Mouse (Mus musculus): ENCODE data around the gene Rpl14.

DNA sequence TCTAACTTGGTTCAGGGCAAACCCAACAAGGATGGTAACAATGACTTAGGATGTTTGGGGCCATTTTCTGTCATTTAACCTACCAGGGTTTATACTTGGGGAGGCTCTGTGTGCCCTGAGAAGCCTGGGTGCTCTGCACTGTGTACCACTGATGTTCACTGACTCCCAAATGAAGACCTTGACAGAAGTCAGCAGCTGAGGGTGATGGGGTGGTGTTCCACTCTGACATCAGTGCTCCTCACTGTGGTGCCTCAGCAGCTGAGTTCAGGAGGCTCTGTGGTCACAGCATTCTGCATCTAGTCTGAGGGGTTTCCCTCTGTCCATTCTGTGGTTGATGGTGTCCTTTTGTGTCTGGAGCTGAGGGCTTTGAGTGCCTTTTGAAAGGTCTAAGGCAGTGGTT lies 39.8 kb downstream of the Rpl14 start:
- TF ChIP-seq CTCF (IDR thresholded peaks at IDR 0.05; ENCODE audit: low read depth, low read length) (no peak), POLR2A (IDR thresholded peaks at IDR 0.05; ENCODE audit: extremely low read depth, insufficient read depth, low read length) (no peak)
